Mouse (Mus musculus) limb, embryonic 15.5 days (tissue): ENCODE measurements around the gene Gm9732. TPM values are rescaled to one million over a fixed set of nuclear protein-coding genes. Genes with fewer than 3 reads are reported as not detected.
"Not testable (repeated sequence)": the region's sequence is repeated elsewhere in the genome, so short reads cannot be mapped to it uniquely, and the experiment has no call there.

ENCODE experiments used
- ATAC-seq: fragments of 200-750 bp; cut with Nextera tagmentation; 2 replicates; pipeline ENCODE4 v1.8.0; 2017; ENCODE audit warnings: low read depth, moderate TSS enrichment; ENCODE audit not compliant: insufficient number of reproducible peaks, low FRiP score, low TSS enrichment
- H3K27ac ChIP-seq: fragments of 300-500 bp; sonication (generic); 2 replicates; pipeline ENCODE4 v1.5.1; 2015; ENCODE audit warnings: moderate library complexity, mild to moderate bottlenecking, inconsistent platforms
- H3K27me3 ChIP-seq: fragments of 300-500 bp; sonication (generic); 2 replicates; pipeline ENCODE4 v1.6.1; 2015; ENCODE audit warnings: inconsistent platforms
- H3K36me3 ChIP-seq: fragments of 300-500 bp; sonication (generic); 2 replicates; pipeline ENCODE4 v1.6.1; 2015; ENCODE audit warnings: inconsistent platforms
- H3K4me1 ChIP-seq: fragments of 300-500 bp; sonication (generic); 2 replicates; pipeline ENCODE4 v1.6.1; 2015; ENCODE audit warnings: inconsistent platforms
- H3K4me2 ChIP-seq: fragments of 300-500 bp; sonication (generic); 2 replicates; pipeline ENCODE4 v1.6.1; 2015; ENCODE audit warnings: mild to moderate bottlenecking, inconsistent platforms
- H3K4me3 ChIP-seq: fragments of 300-500 bp; sonication (generic); 2 replicates; pipeline ENCODE4 v1.5.1; 2015; ENCODE audit warnings: mild to moderate bottlenecking, inconsistent platforms
- H3K9ac ChIP-seq: fragments of 300-500 bp; sonication (generic); 2 replicates; pipeline ENCODE4 v1.6.1; 2015; ENCODE audit warnings: inconsistent platforms
- H3K9me3 ChIP-seq: fragments of 300-500 bp; sonication (generic); 2 replicates; pipeline ENCODE4 v1.6.1; 2016; ENCODE audit warnings: inconsistent platforms
- WGBS: fragments of 180-500 bp; shearing (Covaris S2); methylation state at CpG from one replicate; pipeline ENCODE4 v1.1.7; 2015; 5-methylcytosine and 5-hydroxymethylcytosine counted together
- polyA plus RNA-seq: library from polyadenylated mRNA; unstranded; fragments of >200 nt; fragmentation: Nextera tagmentation; extraction: Ambion mirVana; gene quantifications from 2 replicates; pipeline ENCODE4 v1.2.1, GENCODE M21; 2015

Gene Gm9732
- polyA plus RNA-seq, 1 experiment from 2014 or later, result not detected

DNA sequence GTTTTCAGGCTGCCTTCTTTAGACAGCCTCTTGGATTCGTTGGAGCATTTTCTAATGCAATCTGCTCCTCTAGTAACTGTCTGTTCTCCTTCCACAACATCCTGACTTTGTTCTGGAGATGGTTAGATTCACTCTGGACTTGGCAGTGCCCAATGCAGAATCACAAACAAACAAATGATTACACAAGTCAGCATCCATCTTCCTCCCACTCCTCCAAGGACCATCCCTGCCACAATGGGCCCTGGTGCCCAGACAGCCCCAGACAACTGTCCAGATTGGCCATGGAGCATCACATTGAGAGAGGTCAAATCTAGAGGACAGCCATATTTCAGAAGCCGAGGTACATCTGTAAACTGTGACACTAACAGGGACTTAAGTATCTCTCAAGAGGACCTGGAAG lies 2.6 kb downstream of the Gm9732 start:
- 60% methylated on average over 2 of the region's 2 CpGs for WGBS

DNA sequence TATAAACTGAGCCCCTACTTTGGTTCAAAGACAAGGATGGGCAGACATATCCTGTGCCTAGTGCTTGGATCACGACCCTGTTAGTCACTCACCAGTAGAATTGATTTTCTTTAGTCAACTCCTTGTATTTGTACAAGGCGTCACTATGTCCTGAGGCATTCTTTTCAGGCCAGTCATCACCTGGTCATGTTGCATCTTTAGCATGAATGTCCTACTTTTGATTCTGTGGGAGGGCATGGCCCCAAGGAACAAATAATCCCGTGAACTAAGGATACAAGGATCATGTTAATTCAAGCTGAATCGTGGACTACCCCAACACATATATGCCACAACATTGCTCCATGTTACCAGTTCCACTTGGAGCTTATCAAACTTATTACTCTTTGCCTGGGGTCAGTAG lies 3.3 kb downstream of the Gm9732 start:
- not testable (repeated sequence) for H3K9ac ChIP-seq, H3K27me3 ChIP-seq, H3K4me2 ChIP-seq, H3K4me1 ChIP-seq, ATAC-seq, H3K36me3 ChIP-seq, H3K9me3 ChIP-seq, H3K27ac ChIP-seq, H3K4me3 ChIP-seq
- 71% methylated on average over 4 of the region's 4 CpGs for WGBS

More for the DNA sequence above, 2.6 kb downstream of the Gm9732 start:
- H3K4me2 ChIP-seq, H3K36me3 ChIP-seq, H3K4me1 ChIP-seq, H3K4me3 ChIP-seq, H3K27ac ChIP-seq, H3K9ac ChIP-seq, H3K9me3 ChIP-seq, H3K27me3 ChIP-seq, ATAC-seq: not testable (repeated sequence)

- not testable (repeated sequence) for H3K4me1 ChIP-seq, H3K4me2 ChIP-seq, H3K36me3 ChIP-seq, H3K9ac ChIP-seq, ATAC-seq, H3K9me3 ChIP-seq, H3K4me3 ChIP-seq, H3K27ac ChIP-seq, H3K27me3 ChIP-seq
- WGBS, result 82% methylated on average over 3 of the region's 3 CpGs
Observed at GRCm38 (mm10) chr14:43278681-43279080, 3.8 kb downstream of the Gm9732 start.

DNA sequence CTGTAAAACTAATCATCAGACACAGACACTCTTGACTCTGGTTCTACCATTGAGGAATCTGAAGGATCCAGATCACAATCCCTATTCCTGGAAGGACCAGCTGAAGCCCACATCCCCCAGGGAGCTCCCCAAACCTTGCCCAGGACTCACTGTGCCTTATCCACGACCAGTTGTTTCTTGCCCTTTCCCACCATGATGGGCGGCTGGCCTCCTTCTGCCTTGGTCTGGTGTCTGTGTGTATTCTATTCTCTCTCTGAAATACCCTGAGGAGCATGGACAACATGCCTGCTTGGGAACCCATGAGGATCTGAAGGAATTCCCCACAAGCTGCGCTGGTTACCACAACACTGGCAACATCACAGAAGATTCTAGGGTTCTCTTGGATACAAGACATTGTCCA lies 18.7 kb downstream of the Gm9732 start, which contains the start of gene Gm8127:
Gm8127 (minus strand) TSS at position 330 of the 400 bp plus-strand sequence.
- WGBS, result 78% methylated on average over 3 of the region's 3 CpGs
- H3K4me3 ChIP-seq, H3K36me3 ChIP-seq, H3K9ac ChIP-seq, H3K9me3 ChIP-seq, H3K27ac ChIP-seq, H3K27me3 ChIP-seq, H3K4me2 ChIP-seq, H3K4me1 ChIP-seq, ATAC-seq: not testable (repeated sequence)

DNA sequence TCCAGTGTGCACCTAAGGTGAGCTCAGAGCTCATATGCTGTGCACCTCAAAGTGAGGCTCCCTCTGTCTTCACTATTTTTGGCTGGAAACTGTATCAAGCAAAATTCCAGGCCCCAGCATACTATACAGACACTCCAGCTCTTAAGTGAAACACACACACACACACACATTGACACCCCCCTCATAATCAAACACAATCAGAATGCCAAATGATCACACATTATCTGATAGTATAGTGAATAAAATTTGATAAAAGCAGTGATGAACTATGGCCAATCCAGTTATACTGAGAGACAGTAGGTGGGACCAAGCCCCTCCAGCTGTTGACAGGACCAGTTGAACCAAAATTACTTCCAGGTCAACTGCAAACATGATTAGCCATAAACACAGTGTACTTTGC lies 44.7 kb downstream of the Gm9732 start:
- not testable (repeated sequence) for H3K27me3 ChIP-seq, H3K4me1 ChIP-seq, H3K36me3 ChIP-seq, H3K4me2 ChIP-seq, H3K9me3 ChIP-seq, H3K9ac ChIP-seq, H3K4me3 ChIP-seq, ATAC-seq, H3K27ac ChIP-seq

DNA sequence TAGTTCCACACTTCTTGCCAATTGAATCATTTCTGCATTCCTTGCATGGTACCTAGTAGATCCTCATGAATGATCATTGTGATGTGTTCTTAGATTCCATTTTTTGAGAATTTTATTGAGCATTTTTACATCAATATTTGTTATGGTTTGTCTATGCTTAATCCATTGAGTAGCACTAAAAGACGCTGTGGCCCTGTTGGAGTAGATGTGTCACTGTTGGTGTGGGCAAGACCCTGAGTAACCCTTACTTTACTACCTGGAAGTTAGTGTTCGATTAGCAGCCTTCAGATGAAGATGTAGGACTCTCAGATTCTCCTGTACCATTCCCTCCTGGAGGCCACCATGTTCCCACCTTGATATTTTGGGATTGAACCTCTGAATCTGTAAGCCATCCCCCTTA lies 53.8 kb downstream of the Gm9732 start:
- H3K36me3 ChIP-seq, H3K4me1 ChIP-seq: not testable (repeated sequence)

GRCm38 (mm10) chr14:43331362-43331880 lies 56.6 kb downstream of the Gm9732 start:
- 87% methylated on average over 11 of the region's 11 CpGs for WGBS
- H3K4me2 ChIP-seq, H3K27ac ChIP-seq, H3K9me3 ChIP-seq, H3K36me3 ChIP-seq, ATAC-seq, H3K4me1 ChIP-seq, H3K27me3 ChIP-seq, H3K4me3 ChIP-seq, H3K9ac ChIP-seq: not testable (repeated sequence)

More for the DNA sequence above, 53.8 kb downstream of the Gm9732 start:
- H3K9me3 ChIP-seq, H3K4me2 ChIP-seq, H3K27me3 ChIP-seq, H3K9ac ChIP-seq, H3K4me3 ChIP-seq, H3K27ac ChIP-seq, ATAC-seq: not testable (repeated sequence)
- 69% methylated on average over 2 of the region's 2 CpGs for WGBS

- not testable (repeated sequence) for H3K4me1 ChIP-seq, H3K36me3 ChIP-seq, ATAC-seq, H3K9ac ChIP-seq, H3K27me3 ChIP-seq, H3K4me2 ChIP-seq, H3K27ac ChIP-seq, H3K9me3 ChIP-seq, H3K4me3 ChIP-seq
- WGBS, result 71% methylated on average over 1 of the region's 1 CpGs
Observed at GRCm38 (mm10) chr14:43337646-43338045, 62.8 kb downstream of the Gm9732 start.

DNA sequence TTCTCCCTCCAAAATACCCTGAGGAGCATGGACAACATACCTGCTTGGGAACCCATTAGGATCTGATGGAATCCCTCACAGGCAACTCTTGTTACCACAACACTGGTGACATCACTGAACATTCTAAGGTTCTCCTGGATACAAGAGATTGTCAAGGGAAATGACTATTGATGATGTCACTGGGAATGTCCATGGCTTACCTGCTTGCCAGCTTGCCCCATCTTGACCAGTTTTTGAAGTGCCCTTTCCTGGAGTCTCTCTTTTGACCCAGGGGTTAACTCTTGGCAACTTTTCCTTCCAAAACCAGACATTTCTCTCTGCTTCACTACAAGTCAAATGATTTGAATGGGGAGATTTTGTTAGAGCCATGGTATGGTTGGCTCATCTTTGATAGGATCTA lies 72.9 kb downstream of the Gm9732 start, which contains the start of gene 1700001F09Rik:
1700001F09Rik (minus strand) TSS at position 101 of the 400 bp plus-strand sequence.
- H3K36me3 ChIP-seq, H3K4me3 ChIP-seq, H3K27ac ChIP-seq, H3K9ac ChIP-seq, H3K27me3 ChIP-seq, ATAC-seq, H3K4me2 ChIP-seq, H3K9me3 ChIP-seq, H3K4me1 ChIP-seq: not testable (repeated sequence)

GRCm38 (mm10) chr14:43352944-43353343 lies 78.1 kb downstream of the Gm9732 start:
- not testable (repeated sequence) for H3K4me3 ChIP-seq, H3K27me3 ChIP-seq, H3K36me3 ChIP-seq, H3K4me2 ChIP-seq, H3K27ac ChIP-seq, H3K4me1 ChIP-seq, H3K9me3 ChIP-seq, H3K9ac ChIP-seq, ATAC-seq
- WGBS, result 88% methylated on average over 2 of the region's 2 CpGs

Other genes with a start within 250 kb of the Gm9732 start
- gene Gm8094, start 198.4 kb upstream of the Gm9732 start, polyA plus RNA-seq, result not detected in 2 replicates
- not detected in 2 replicates for gene Gm8104, start 174.4 kb upstream of the Gm9732 start, polyA plus RNA-seq
- not detected in 2 replicates for gene Gm7233, start 95.2 kb upstream of the Gm9732 start, polyA plus RNA-seq
- not detected in 2 replicates for gene Gm8122, start 39.7 kb upstream of the Gm9732 start, polyA plus RNA-seq
- gene Gm8126, start 16.4 kb upstream of the Gm9732 start, polyA plus RNA-seq, result not detected in 2 replicates
- not detected in 2 replicates for gene Gm8127, start 18.8 kb downstream of the Gm9732 start, polyA plus RNA-seq
- not detected in 2 replicates for gene 1700001F09Rik, start 72.8 kb downstream of the Gm9732 start, polyA plus RNA-seq
- not detected in 2 replicates for gene Gm8138, start 141.3 kb downstream of the Gm9732 start, polyA plus RNA-seq